Mouse (Mus musculus) lung, adult 18-20 months (tissue): ENCODE data around the gene Ipcef1.

Experiments used
- DNase-seq, 2 experiments: peaks; one replicate each; pipeline ENCODE4 v3.0.0; 2022; ENCODE audit warnings: mixed read lengths in 2 of 2

Ipcef1 gene

GRCm38 (mm10) chr10:6878276-6878881 lies 173.9 kb downstream of the Ipcef1 start:
- DNase-seq, result no peak

- DNase-seq, result no peak
Measured at GRCm38 (mm10) chr10:6873917-6874316, 178.4 kb downstream of the Ipcef1 start.

DNA sequence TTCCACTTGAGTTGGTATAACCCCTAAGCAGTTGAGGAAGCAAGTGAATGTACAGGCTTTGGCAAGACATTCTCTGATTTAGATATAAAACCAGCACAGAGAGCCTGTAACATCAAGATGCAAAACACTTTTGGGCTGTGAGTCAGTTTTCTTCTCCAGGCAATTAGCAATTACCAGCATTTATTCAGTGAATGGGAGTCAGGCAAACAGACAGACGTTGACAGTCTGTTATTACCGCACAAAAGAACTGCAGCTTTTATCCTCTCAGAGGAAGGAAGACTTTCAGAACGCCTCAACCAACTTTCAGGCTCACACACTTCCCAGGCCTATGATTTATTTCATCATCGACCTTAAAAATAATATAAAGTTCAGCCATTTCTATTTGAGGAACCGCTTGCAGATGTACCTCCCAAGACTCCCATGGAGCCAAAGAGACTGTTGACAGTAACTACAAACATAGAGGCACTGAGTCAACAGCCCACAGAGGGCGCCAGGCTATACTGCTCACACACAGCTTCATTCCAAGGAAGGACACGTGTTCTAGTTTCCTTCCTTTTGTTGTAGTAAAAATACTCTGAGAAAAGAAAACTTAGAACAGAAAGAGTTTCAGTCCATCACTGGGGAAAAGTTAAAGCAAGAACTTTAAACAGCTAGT lies 180.7 kb downstream of the Ipcef1 start:
- no peak for DNase-seq

GRCm38 (mm10) chr10:6855812-6856211 lies 196.5 kb downstream of the Ipcef1 start:
- DNase-seq, result no peak

GRCm38 (mm10) chr10:6848834-6849233 lies 203.4 kb downstream of the Ipcef1 start:
- DNase-seq, result no peak

DNA sequence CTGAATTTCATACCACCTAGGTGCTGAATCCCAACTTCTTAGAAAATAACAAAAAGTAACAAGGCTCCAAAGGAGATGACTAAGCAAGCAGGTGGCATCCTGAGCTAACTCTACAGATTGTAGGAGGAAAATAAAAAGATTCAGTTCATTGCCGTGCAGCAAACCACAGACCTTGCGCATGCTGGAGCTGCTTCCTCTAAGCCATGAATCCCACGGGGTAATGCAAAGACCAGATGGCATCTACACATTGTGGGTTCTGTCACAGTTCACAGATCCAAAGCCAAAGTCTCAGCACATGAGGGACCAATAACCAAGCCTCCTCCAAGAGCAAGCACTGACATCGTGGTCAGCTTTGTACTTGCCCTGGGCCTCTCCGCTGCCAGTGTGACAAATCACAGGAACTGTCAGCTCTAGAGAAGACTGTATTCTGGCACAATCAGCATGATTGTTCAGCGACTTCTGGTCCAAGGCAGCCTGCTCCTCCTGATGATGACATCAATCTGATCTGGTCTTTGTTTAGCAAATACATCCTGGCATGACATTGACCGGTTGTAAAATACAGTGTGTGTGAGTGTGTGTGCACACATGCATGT lies 204.0 kb downstream of the Ipcef1 start:
- no peak for DNase-seq

DNA sequence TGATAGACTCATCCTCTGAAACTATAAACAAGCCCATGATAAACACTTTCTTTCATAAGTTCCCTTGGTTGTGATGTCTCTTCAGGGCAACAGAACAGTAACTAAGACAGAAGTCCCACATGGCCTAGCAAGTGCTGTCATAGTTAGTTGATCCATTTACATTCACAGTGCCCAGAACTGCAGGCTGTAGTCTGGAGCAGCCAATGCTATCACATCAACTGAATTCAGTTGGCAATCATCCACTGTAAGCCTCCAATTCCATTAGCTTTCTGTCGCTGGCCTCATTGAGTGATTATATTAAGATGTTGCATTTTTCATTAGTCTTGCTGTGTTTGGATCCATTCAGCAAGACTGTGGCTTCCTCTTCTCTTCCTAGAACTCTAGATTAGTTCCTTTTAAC lies 206.0 kb downstream of the Ipcef1 start:
- no peak for DNase-seq

DNA sequence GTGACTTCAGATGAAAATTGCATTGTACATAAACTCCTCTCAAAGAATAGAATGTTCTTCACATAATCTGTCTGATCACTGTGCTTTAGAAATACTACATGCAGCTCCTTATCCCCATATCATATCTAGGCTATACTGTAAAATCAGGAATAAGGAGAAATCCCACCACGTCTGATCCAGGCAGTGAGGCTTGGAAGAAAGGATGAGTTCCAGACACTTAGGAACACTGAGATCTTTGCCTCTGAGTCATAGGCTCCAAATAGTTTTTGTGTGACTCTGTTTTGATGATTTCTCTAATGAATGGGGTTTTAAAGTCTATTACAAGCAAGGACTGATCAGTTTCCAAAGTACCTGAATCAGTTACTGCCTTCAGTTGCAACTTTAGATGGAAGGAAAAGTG lies 210.1 kb downstream of the Ipcef1 start:
- no peak for DNase-seq
